Mouse (Mus musculus): ENCODE results near the gene Gm16381.
"Not testable (repeated sequence)": the region's sequence is repeated elsewhere in the genome, so short reads cannot be mapped to it uniquely, and the experiment has no call there.

Gm16381 gene

GRCm38 (mm10) chr12:87644520-87644919 lies at the start of gene Gm16381:
Gm16381 (minus strand) TSS chr12:87644620.
- not testable (repeated sequence) for DNase-seq (ENCODE audit: low read depth)

- DNase-seq (ENCODE audit: low read depth): not testable (repeated sequence)
Measured at GRCm38 (mm10) chr12:87652916-87653703, 8.7 kb upstream of the Gm16381 start.

GRCm38 (mm10) chr12:87618569-87618968 lies 25.9 kb downstream of the Gm16381 start, which contains the start of gene Gm4027:
Gm4027 (plus strand) TSS chr12:87618869.
- DNase-seq (ENCODE audit: low read depth): not testable (repeated sequence)

GRCm38 (mm10) chr12:87602388-87602787 lies 42.0 kb downstream of the Gm16381 start, which contains the start of gene Oog1:
Oog1 (plus strand) TSS chr12:87602688.
- DNase-seq (ENCODE audit: low read depth): not testable (repeated sequence)

GRCm38 (mm10) chr12:87601388-87601787 lies 43.0 kb downstream of the Gm16381 start:
- not testable (repeated sequence) for DNase-seq (ENCODE audit: low read depth)

Data from fibroblast of lung, adult 2 months (primary cell).